Mouse (Mus musculus) heart, embryonic 10.5 days (tissue): ENCODE data around the gene Olfr1502. TPM values are rescaled to one million over a fixed set of nuclear protein-coding genes. Genes with fewer than 3 reads are reported as not detected.
"Not testable (repeated sequence)": the region's sequence is repeated elsewhere in the genome, so short reads cannot be mapped to it uniquely, and the experiment has no call there.

ENCODE experiments used
- DNase-seq: peaks from one replicate; pipeline ENCODE4 v3.0.0-alpha.2; 2017; ENCODE audit warnings: low spot score
- H3K27ac ChIP-seq: fragments of 300-500 bp; sonication (generic); 2 replicates; pipeline ENCODE4 v1.5.1; 2016; ENCODE audit warnings: mild to moderate bottlenecking
- H3K27me3 ChIP-seq: fragments of 300-500 bp; sonication (generic); 2 replicates; pipeline ENCODE4 v1.6.1; 2016; ENCODE audit warnings: mild to moderate bottlenecking; ENCODE audit not compliant: poor library complexity, insufficient read depth, severe bottlenecking
- H3K36me3 ChIP-seq: fragments of 300-500 bp; sonication (generic); 2 replicates; pipeline ENCODE4 v1.6.1; 2016; ENCODE audit warnings: mild to moderate bottlenecking, moderate library complexity
- H3K4me1 ChIP-seq: fragments of 300-500 bp; sonication (generic); 2 replicates; pipeline ENCODE4 v1.6.1; 2016; ENCODE audit warnings: mild to moderate bottlenecking
- H3K4me3 ChIP-seq: fragments of 300-500 bp; sonication (generic); 2 replicates; pipeline ENCODE4 v1.5.1; 2016; ENCODE audit warnings: mild to moderate bottlenecking, moderate library complexity
- H3K9me3 ChIP-seq: fragments of 300-500 bp; sonication (generic); 2 replicates; pipeline ENCODE4 v1.6.1; 2016; ENCODE audit warnings: mild to moderate bottlenecking, moderate library complexity
- WGBS: fragments of 180-500 bp; shearing (Covaris S2); methylation state at CpG from one replicate; pipeline ENCODE4 v1.1.7; 2016; 5-methylcytosine and 5-hydroxymethylcytosine counted together
- polyA plus RNA-seq: library from polyadenylated mRNA; unstranded; fragments of >200 nt; fragmentation: Nextera tagmentation; extraction: Ambion mirVana; gene quantifications from 2 replicates; pipeline ENCODE4 v1.2.1, GENCODE M21; 2016

Gene Olfr1502
- polyA plus RNA-seq, result not detected in 2 replicates

- H3K9me3 ChIP-seq, result no peaks in the 10 kb centered on the region
- no peak within 1 kb of the TSS for H3K4me3 ChIP-seq
- 74% methylated on average over 1 of the region's 1 CpGs for WGBS
- H3K27ac ChIP-seq, result no peak within 1 kb of the TSS
- no peaks in the 10 kb centered on the region for H3K36me3 ChIP-seq
- H3K27me3 ChIP-seq, result no peaks in the 10 kb centered on the region
- no peak for DNase-seq
- H3K4me1 ChIP-seq, result no peaks in the 10 kb centered on the region
Measured at GRCm38 (mm10) chr19:13861495-13861894, at the start of gene Olfr1502. Olfr1502 (plus strand) TSS chr19:13861795.

- Histone ChIP-seq H3K4me1 (no peaks in the 10 kb centered on the region), H3K36me3 (no peaks in the 10 kb centered on the region), H3K27ac (no peak overlapping the region), H3K9me3 (no peaks in the 10 kb centered on the region), H3K27me3 (no peaks in the 10 kb centered on the region), H3K4me3 (no peak overlapping the region)
- 53% methylated on average over 2 of the region's 2 CpGs for WGBS
- DNase-seq, result no peak
Measured at GRCm38 (mm10) chr19:13812823-13813222, 48.8 kb upstream of the Olfr1502 start.

DNA sequence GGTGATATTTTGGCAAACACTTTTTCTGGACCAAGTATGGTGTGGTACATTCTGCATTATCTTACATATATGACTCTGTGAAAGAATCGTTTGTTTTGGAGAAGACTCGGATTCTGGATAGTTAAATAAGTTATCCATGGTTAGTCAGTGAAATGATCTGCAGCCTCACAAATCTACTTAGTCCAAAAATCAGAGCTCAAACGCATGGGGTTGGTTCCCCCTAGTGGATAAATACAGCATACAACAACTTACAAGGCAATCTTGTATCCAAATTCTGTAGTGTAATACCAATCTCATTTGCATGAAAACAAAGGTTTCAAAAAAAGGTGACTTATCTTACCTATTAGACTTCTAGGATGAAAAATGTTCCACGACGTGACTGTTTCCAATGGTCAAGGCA, 42.8 kb upstream of the Olfr1502 start:
- Histone ChIP-seq H3K27me3 (no peaks in the 10 kb centered on the region), H3K36me3 (no peaks in the 10 kb centered on the region), H3K4me1 (no peaks in the 10 kb centered on the region), H3K9me3 (no peaks in the 10 kb centered on the region), H3K4me3 (no peak overlapping the region), H3K27ac (no peak overlapping the region)
- no peak for DNase-seq
- 25% methylated on average over 5 of the region's 5 CpGs for WGBS

DNA sequence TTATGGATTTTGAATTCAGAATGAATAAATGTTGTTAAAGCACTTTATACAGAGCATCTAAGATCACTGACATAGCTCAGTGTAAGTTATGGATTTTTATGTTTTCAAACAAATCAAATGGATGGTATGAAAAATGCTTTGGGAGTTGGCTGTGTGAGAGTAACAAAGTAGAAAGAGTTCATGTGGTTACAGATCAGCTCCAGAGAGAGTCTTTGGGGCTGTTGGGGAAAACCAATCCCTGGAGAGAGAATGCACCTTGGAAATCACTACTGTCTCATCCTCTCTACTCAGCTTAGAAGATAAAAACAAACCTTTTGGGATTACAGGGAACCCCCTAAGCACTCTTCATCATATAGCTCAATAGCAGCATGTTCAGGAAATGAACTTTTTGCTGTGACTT, 42.2 kb upstream of the Olfr1502 start, which contains the start of gene Olfr1499:
Olfr1499 (minus strand) TSS at position 101 of the 400 bp plus-strand sequence.
- Histone ChIP-seq H3K27me3 (no peaks in the 10 kb centered on the region), H3K36me3 (no peaks in the 10 kb centered on the region), H3K27ac (no peak within 1 kb of the TSS), H3K4me1 (no peaks in the 10 kb centered on the region), H3K9me3 (no peaks in the 10 kb centered on the region), H3K4me3 (no peak within 1 kb of the TSS)
- no peak for DNase-seq

GRCm38 (mm10) chr19:13820847-13821246, 40.7 kb upstream of the Olfr1502 start:
- Histone ChIP-seq H3K36me3 (no peaks in the 10 kb centered on the region), H3K27me3 (no peaks in the 10 kb centered on the region), H3K9me3 (no peaks in the 10 kb centered on the region), H3K27ac (no peak overlapping the region), H3K4me3 (no peak overlapping the region), H3K4me1 (no peaks in the 10 kb centered on the region)
- DNase-seq, result no peak
- 50% methylated on average over 5 of the region's 5 CpGs for WGBS

GRCm38 (mm10) chr19:13828447-13828846, 33.1 kb upstream of the Olfr1502 start:
- H3K9me3 ChIP-seq, result no peaks in the 10 kb centered on the region
- 85% methylated on average over 3 of the region's 3 CpGs for WGBS
- no peaks in the 10 kb centered on the region for H3K36me3 ChIP-seq
- H3K4me3 ChIP-seq, result no peak overlapping the region
- no peak for DNase-seq
- no peaks in the 10 kb centered on the region for H3K4me1 ChIP-seq
- H3K27ac ChIP-seq, result no peak overlapping the region
- no peaks in the 10 kb centered on the region for H3K27me3 ChIP-seq

GRCm38 (mm10) chr19:13830388-13830787, 31.2 kb upstream of the Olfr1502 start, which contains the start of gene Olfr1500:
Olfr1500 (minus strand) TSS chr19:13830488.
- Histone ChIP-seq H3K27ac (no peak within 1 kb of the TSS), H3K4me3 (no peak within 1 kb of the TSS), H3K27me3 (no peaks in the 10 kb centered on the region), H3K4me1 (no peaks in the 10 kb centered on the region), H3K36me3 (no peaks in the 10 kb centered on the region), H3K9me3 (no peaks in the 10 kb centered on the region)
- DNase-seq, result no peak

DNA sequence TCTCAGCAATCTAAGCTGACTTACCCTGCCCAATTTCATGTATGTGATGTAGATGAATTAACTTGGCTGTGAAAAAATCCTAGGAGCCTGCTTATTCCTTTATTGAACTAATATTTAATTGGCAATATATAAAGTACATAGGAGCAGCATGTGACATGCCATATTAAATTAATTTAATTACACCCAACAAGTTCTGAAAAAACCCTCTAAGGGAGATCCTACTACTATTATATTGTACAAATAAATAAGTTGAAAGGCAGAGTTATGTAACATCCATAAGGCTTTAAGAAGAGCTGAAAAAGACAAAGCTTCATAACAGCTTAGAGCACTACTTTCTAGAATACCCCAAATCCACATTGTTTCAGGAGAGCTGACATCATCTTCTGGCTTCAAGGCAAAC, 11.0 kb upstream of the Olfr1502 start, which contains the start of gene Olfr1501:
Olfr1501 (minus strand) TSS at position 101 of the 400 bp plus-strand sequence.
- H3K36me3 ChIP-seq, H3K4me1 ChIP-seq, H3K9me3 ChIP-seq, H3K27ac ChIP-seq, H3K27me3 ChIP-seq, DNase-seq, H3K4me3 ChIP-seq: not testable (repeated sequence)

GRCm38 (mm10) chr19:13897828-13898227, 36.2 kb downstream of the Olfr1502 start, which contains the start of gene Olfr1504:
Olfr1504 (minus strand) TSS chr19:13897928.
- H3K27ac ChIP-seq, result no peak within 1 kb of the TSS
- 56% methylated on average over 1 of the region's 1 CpGs for WGBS
- no peaks in the 10 kb centered on the region for H3K36me3 ChIP-seq
- H3K4me3 ChIP-seq, result no peak within 1 kb of the TSS
- H3K9me3 ChIP-seq, result no peaks in the 10 kb centered on the region
- H3K4me1 ChIP-seq, result no peaks in the 10 kb centered on the region
- DNase-seq, result no peak
- no peaks in the 10 kb centered on the region for H3K27me3 ChIP-seq

Other genes with a start within 250 kb of the Olfr1502 start
- gene Olfr1487, start 244.4 kb upstream of the Olfr1502 start, polyA plus RNA-seq, result not detected in 2 replicates
- gene Olfr1489, start 230.2 kb upstream of the Olfr1502 start, polyA plus RNA-seq, result not detected in 2 replicates
- gene Olfr1490, start 210.7 kb upstream of the Olfr1502 start, polyA plus RNA-seq, result not detected in 2 replicates
- gene Olfr1491, start 164.5 kb upstream of the Olfr1502 start, polyA plus RNA-seq, result not detected in 2 replicates
- gene Olfr1493-ps1, start 138.5 kb upstream of the Olfr1502 start, polyA plus RNA-seq, result not detected in 2 replicates
- gene Olfr1494, start 122.1 kb upstream of the Olfr1502 start, polyA plus RNA-seq, result not detected in 2 replicates
- not detected in 2 replicates for gene Olfr1495, start 97.2 kb upstream of the Olfr1502 start, polyA plus RNA-seq
- gene Olfr1496, start 83.9 kb upstream of the Olfr1502 start, polyA plus RNA-seq, result not detected in 2 replicates
- gene Olfr1497, start 63.6 kb upstream of the Olfr1502 start, polyA plus RNA-seq, result not detected in 2 replicates
- gene Olfr1499, start 42.3 kb upstream of the Olfr1502 start, polyA plus RNA-seq, result not detected in 2 replicates
- not detected in 2 replicates for gene Olfr1500, start 31.3 kb upstream of the Olfr1502 start, polyA plus RNA-seq
- not detected in 2 replicates for gene Olfr1501, start 11.1 kb upstream of the Olfr1502 start, polyA plus RNA-seq
- not detected in 2 replicates for gene Olfr1504, start 36.1 kb downstream of the Olfr1502 start, polyA plus RNA-seq
- gene Olfr1505, start 51.7 kb downstream of the Olfr1502 start, polyA plus RNA-seq, result not detected in 2 replicates